Mouse (Mus musculus) forebrain, embryonic 16.5 days (tissue): Measurements from ENCODE around the gene Srp14. TPM values are rescaled to one million over a fixed set of nuclear protein-coding genes. Genes with fewer than 3 reads are reported as not detected.

ENCODE experiments used
- ATAC-seq: fragments of 200-750 bp; cut with Nextera tagmentation; 2 replicates; pipeline ENCODE4 v1.8.0; 2017; ENCODE audit warnings: mild to moderate bottlenecking, moderate library complexity
- H3K27ac ChIP-seq: fragments of 300-500 bp; sonication (generic); 2 replicates; pipeline ENCODE4 v1.5.1; 2014; ENCODE audit warnings: low read length, control low read depth
- H3K27me3 ChIP-seq: fragments of 300-500 bp; sonication (generic); replicated peaks from 2 replicates; pipeline ENCODE4 v1.6.1; 2014; ENCODE audit warnings: low read length; ENCODE audit not compliant: control insufficient read depth, insufficient read depth
- H3K36me3 ChIP-seq: fragments of 300-500 bp; sonication (generic); 2 replicates; pipeline ENCODE4 v1.6.1; 2014; ENCODE audit not compliant: control insufficient read depth, insufficient read depth
- H3K4me1 ChIP-seq: fragments of 300-500 bp; sonication (generic); replicated peaks from 2 replicates; pipeline ENCODE4 v1.6.1; 2014; ENCODE audit warnings: low read length; ENCODE audit not compliant: control insufficient read depth, insufficient read depth
- H3K4me2 ChIP-seq: fragments of 300-500 bp; sonication (generic); 2 replicates; pipeline ENCODE4 v1.6.1; 2014; ENCODE audit warnings: mild to moderate bottlenecking, low read length, control low read depth
- H3K4me3 ChIP-seq: fragments of 300-500 bp; sonication (generic); replicated peaks from 2 replicates; pipeline ENCODE4 v1.5.1; 2014; ENCODE audit warnings: mild to moderate bottlenecking, low read length, control low read depth
- H3K9ac ChIP-seq: fragments of 300-500 bp; sonication (generic); replicated peaks from 2 replicates; pipeline ENCODE4 v1.6.1; 2014; ENCODE audit warnings: low read depth, low read length, control low read depth
- H3K9me3 ChIP-seq: fragments of 300-500 bp; sonication (generic); 2 replicates; pipeline ENCODE4 v1.6.1; 2016; ENCODE audit warnings: low read length; ENCODE audit not compliant: control insufficient read depth
- WGBS: fragments of 180-500 bp; shearing (Covaris S2); extraction: QIAGEN DNeasy Blood & Tissue Kit; methylation state at CpG from one replicate; pipeline ENCODE4 v1.1.7; 2014; 5-methylcytosine and 5-hydroxymethylcytosine counted together
- polyA plus RNA-seq: library from polyadenylated mRNA; unstranded; fragments of >200 nt; fragmentation: Nextera tagmentation; extraction: Ambion mirVana; gene quantifications from 2 replicates; pipeline ENCODE4 v1.2.1, GENCODE M21; 2015

The Srp14 gene
- polyA plus RNA-seq, 1 experiment from 2014 or later, result 322 TPM

GRCm38 (mm10) chr2:118478833-118479549, 520 bp downstream of the Srp14 start:
- peak overlapping the region; percentile 83 for H3K4me2 ChIP-seq
- H3K27ac ChIP-seq, result peak overlapping the region; percentile 71
- ATAC-seq, result no peak; the same call in 1 of the 2 replicates
- whole genome bisulfite sequencing, result 2% methylated on average over 52 of the region's 52 CpGs
- H3K9me3 ChIP-seq, result no peaks in the 10 kb centered on the region
- H3K4me3 ChIP-seq, result peak overlapping the region; percentile 94
- H3K4me1 ChIP-seq, result peaks cover 14% of the 10 kb centered on the region
- peak overlapping the region; percentile 94 for H3K9ac ChIP-seq
- H3K27me3 ChIP-seq, result no peaks in the 10 kb centered on the region
- peaks cover 16% of the 10 kb centered on the region for H3K36me3 ChIP-seq

GRCm38 (mm10) chr2:118468354-118468753, 11.2 kb downstream of the Srp14 start:
- no peaks in the 10 kb centered on the region for H3K9me3 ChIP-seq
- peaks cover 22% of the 10 kb centered on the region for H3K36me3 ChIP-seq
- H3K27me3 ChIP-seq, result no peaks in the 10 kb centered on the region
- no peak overlapping the region for H3K27ac ChIP-seq
- no peak overlapping the region for H3K4me2 ChIP-seq
- ATAC-seq, result no peak
- no peak overlapping the region for H3K4me3 ChIP-seq
- no peak overlapping the region for H3K9ac ChIP-seq
- H3K4me1 ChIP-seq, result no peaks in the 10 kb centered on the region

- no peak for ATAC-seq
- H3K4me3 ChIP-seq, result no peak overlapping the region
- H3K9ac ChIP-seq, result no peak overlapping the region
- no peak overlapping the region for H3K27ac ChIP-seq
- 50% methylated on average over 1 of the region's 1 CpGs for WGBS
- H3K9me3 ChIP-seq, result no peaks in the 10 kb centered on the region
- H3K36me3 ChIP-seq, result peaks cover 17% of the 10 kb centered on the region
- H3K27me3 ChIP-seq, result no peaks in the 10 kb centered on the region
- H3K4me2 ChIP-seq, result no peak overlapping the region
- H3K4me1 ChIP-seq, result no peaks in the 10 kb centered on the region
Measured at GRCm38 (mm10) chr2:118466601-118467000, 12.9 kb downstream of the Srp14 start.

DNA sequence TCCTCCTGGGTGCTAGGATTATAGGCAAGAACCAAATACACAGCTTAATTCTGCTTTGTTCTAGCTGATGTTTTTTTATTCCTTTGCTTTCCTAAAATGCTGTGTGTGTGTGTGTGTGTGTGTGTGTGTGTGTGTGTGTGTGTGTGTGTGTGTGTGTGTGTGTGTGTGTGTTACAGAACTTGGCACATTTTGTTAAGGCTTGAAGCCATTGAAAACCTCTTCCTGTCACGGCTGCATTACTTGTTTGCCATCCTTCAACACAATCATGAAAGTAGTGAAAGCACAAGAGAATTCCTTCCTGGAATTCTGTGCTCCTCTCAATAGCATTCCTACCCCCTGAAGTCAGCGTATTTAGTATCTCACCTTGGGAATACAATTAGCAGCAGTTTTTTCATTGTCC, 13.6 kb downstream of the Srp14 start:
- Histone ChIP-seq H3K9me3 (no peaks in the 10 kb centered on the region), H3K4me3 (no peak overlapping the region), H3K27ac (no peak overlapping the region), H3K4me2 (no peak overlapping the region), H3K9ac (no peak overlapping the region), H3K27me3 (no peaks in the 10 kb centered on the region), H3K36me3 (peaks cover 14% of the 10 kb centered on the region), H3K4me1 (no peaks in the 10 kb centered on the region)
- ATAC-seq, result no peak
- WGBS, result 54% methylated on average over 2 of the region's 2 CpGs

- ATAC-seq, result no peak
- Histone ChIP-seq H3K4me1 (no peaks in the 10 kb centered on the region), H3K27ac (no peak overlapping the region), H3K4me3 (no peak overlapping the region), H3K9ac (no peak overlapping the region), H3K27me3 (no peaks in the 10 kb centered on the region), H3K9me3 (no peaks in the 10 kb centered on the region), H3K4me2 (no peak overlapping the region), H3K36me3 (peaks cover 8% of the 10 kb centered on the region; the same call in 1 of the 2 replicates)
- 62% methylated on average over 3 of the region's 3 CpGs for WGBS
Measured at GRCm38 (mm10) chr2:118464450-118464849, 15.1 kb downstream of the Srp14 start.

- Histone ChIP-seq H3K9ac (no peak overlapping the region), H3K9me3 (no peaks in the 10 kb centered on the region), H3K27me3 (no peaks in the 10 kb centered on the region), H3K4me3 (no peak overlapping the region), H3K4me1 (no peaks in the 10 kb centered on the region), H3K4me2 (no peak overlapping the region), H3K27ac (no peak overlapping the region), H3K36me3 (peaks cover 6% of the 10 kb centered on the region; the same call in 1 of the 2 replicates)
- no peak for ATAC-seq
- 87% methylated on average over 5 of the region's 5 CpGs for WGBS
Measured at GRCm38 (mm10) chr2:118463480-118463879, 16.0 kb downstream of the Srp14 start.

GRCm38 (mm10) chr2:118461480-118462165, 17.9 kb downstream of the Srp14 start:
- H3K27ac ChIP-seq, result no peak overlapping the region
- ATAC-seq, result no peak
- 66% methylated on average over 16 of the region's 16 CpGs for WGBS
- H3K4me1 ChIP-seq, result 0 out of 2 replicates have a peak, but pooled peaks cover 3% of the 10 kb centered on the region
- no peaks in the 10 kb centered on the region for H3K9me3 ChIP-seq
- no peak overlapping the region for H3K4me2 ChIP-seq
- H3K36me3 ChIP-seq, result peaks cover 2% of the 10 kb centered on the region; the same call in 1 of the 2 replicates
- no peaks in the 10 kb centered on the region for H3K27me3 ChIP-seq
- no peak overlapping the region for H3K9ac ChIP-seq
- no peak overlapping the region for H3K4me3 ChIP-seq

- Histone ChIP-seq H3K4me1 (0 out of 2 replicates have a peak, but pooled peaks cover 3% of the 10 kb centered on the region), H3K4me3 (no peak overlapping the region), H3K4me2 (no peak overlapping the region), H3K9ac (no peak overlapping the region), H3K27me3 (no peaks in the 10 kb centered on the region), H3K9me3 (no peaks in the 10 kb centered on the region), H3K27ac (no peak overlapping the region; the same call in 1 of the 2 replicates), H3K36me3 (no peaks in the 10 kb centered on the region; the same call in 1 of the 2 replicates)
- WGBS, result 73% methylated on average over 13 of the region's 13 CpGs
- peak; percentile 86 for ATAC-seq
Measured at GRCm38 (mm10) chr2:118457463-118458261, 21.8 kb downstream of the Srp14 start.

DNA sequence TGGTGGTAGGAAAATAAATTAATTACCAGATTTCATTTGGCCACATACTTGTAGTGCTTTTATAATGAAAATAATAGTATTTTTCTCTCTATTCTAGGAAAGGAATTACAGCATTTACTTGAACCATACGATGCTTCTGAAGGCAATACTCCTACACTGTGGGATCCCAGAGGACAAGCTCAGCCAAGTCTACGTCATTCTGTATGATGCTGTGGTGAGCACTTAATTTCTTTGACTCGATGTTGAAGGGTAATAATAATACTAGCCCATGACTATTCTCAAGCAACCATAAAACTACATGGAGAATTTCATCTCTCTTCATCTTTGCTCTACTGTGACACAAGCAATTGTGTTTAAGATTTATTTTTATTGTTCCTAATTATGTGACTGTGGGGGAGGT, 22.5 kb downstream of the Srp14 start:
- H3K36me3 ChIP-seq, result no peaks in the 10 kb centered on the region; the same call in 1 of the 2 replicates
- H3K4me3 ChIP-seq, result no peak overlapping the region
- H3K9me3 ChIP-seq, result no peaks in the 10 kb centered on the region
- no peaks in the 10 kb centered on the region for H3K27me3 ChIP-seq
- 0 out of 2 replicates have a peak, but pooled peaks cover 3% of the 10 kb centered on the region for H3K4me1 ChIP-seq
- H3K4me2 ChIP-seq, result no peak overlapping the region
- WGBS, result 91% methylated on average over 3 of the region's 3 CpGs
- H3K27ac ChIP-seq, result no peak overlapping the region
- no peak overlapping the region for H3K9ac ChIP-seq
- no peak for ATAC-seq
